Mouse (Mus musculus) heart, embryonic 12.5 days (tissue): ENCODE measurements around the gene Gm281. TPM values are rescaled to one million over a fixed set of nuclear protein-coding genes. Genes with fewer than 3 reads are reported as not detected.

Source experiments
- ATAC-seq: fragments of 200-750 bp; cut with Nextera tagmentation; 2 replicates; pipeline ENCODE4 v1.8.0; 2017; ENCODE audit warnings: moderate TSS enrichment, moderate library complexity; ENCODE audit not compliant: insufficient number of reproducible peaks, low FRiP score
- H3K27ac ChIP-seq: fragments of 300-500 bp; sonication (generic); 2 replicates; pipeline ENCODE4 v1.5.1; 2016; ENCODE audit warnings: mild to moderate bottlenecking, moderate library complexity; ENCODE audit not compliant: poor library complexity, severe bottlenecking
- H3K27me3 ChIP-seq: fragments of 300-500 bp; sonication (generic); replicated peaks from 2 replicates; pipeline ENCODE4 v1.6.1; 2016; ENCODE audit warnings: mild to moderate bottlenecking, moderate library complexity
- H3K36me3 ChIP-seq: fragments of 300-500 bp; sonication (generic); 2 replicates; pipeline ENCODE4 v1.6.1; 2016; ENCODE audit warnings: mild to moderate bottlenecking, moderate library complexity
- H3K4me1 ChIP-seq: fragments of 300-500 bp; sonication (generic); replicated peaks from 2 replicates; pipeline ENCODE4 v1.6.1; 2016; ENCODE audit warnings: mild to moderate bottlenecking
- H3K4me2 ChIP-seq: fragments of 300-500 bp; sonication (generic); 2 replicates; pipeline ENCODE4 v1.6.1; 2016; ENCODE audit warnings: mild to moderate bottlenecking, moderate library complexity
- H3K4me3 ChIP-seq: fragments of 300-500 bp; sonication (generic); 2 replicates; pipeline ENCODE4 v1.5.1; 2016; ENCODE audit warnings: mild to moderate bottlenecking
- H3K9ac ChIP-seq: fragments of 300-500 bp; sonication (generic); 2 replicates; pipeline ENCODE4 v1.6.1; 2016; ENCODE audit warnings: mild to moderate bottlenecking, moderate library complexity
- H3K9me3 ChIP-seq: fragments of 300-500 bp; sonication (generic); replicated peaks from 2 replicates; pipeline ENCODE4 v1.6.1; 2016; ENCODE audit warnings: mild to moderate bottlenecking, moderate library complexity
- whole genome bisulfite sequencing: fragments of 180-500 bp; shearing (Covaris S2); methylation state at CpG from one replicate; pipeline ENCODE4 v1.1.7; 2016; 5-methylcytosine and 5-hydroxymethylcytosine counted together
- microRNA-seq: library from miRNA; unstranded; fragments of <30 nt; microRNA quantifications from one replicate; pipeline ENCODE4, GENCODE M21; 2017
- polyA plus RNA-seq: library from polyadenylated mRNA; unstranded; fragments of >200 nt; fragmentation: Nextera tagmentation; extraction: Ambion mirVana; gene quantifications from 2 replicates; pipeline ENCODE4 v1.2.1, GENCODE M21; 2016

The Gm281 gene
- polyA plus RNA-seq, 1 experiment from 2014 or later: not detected

GRCm38 (mm10) chr14:13812801-13813479 lies 101.3 kb downstream of the Gm281 start:
- Histone ChIP-seq H3K36me3 (no peaks in the 10 kb centered on the region), H3K9ac (no peak overlapping the region), H3K4me3 (no peak overlapping the region), H3K4me1 (no peaks in the 10 kb centered on the region), H3K9me3 (no peaks in the 10 kb centered on the region; the same call in 1 of the 2 replicates), H3K27ac (no peak overlapping the region), H3K4me2 (no peak overlapping the region), H3K27me3 (no peaks in the 10 kb centered on the region)
- ATAC-seq: no peak
- 78% methylated on average over 3 of the region's 3 CpGs for WGBS

DNA sequence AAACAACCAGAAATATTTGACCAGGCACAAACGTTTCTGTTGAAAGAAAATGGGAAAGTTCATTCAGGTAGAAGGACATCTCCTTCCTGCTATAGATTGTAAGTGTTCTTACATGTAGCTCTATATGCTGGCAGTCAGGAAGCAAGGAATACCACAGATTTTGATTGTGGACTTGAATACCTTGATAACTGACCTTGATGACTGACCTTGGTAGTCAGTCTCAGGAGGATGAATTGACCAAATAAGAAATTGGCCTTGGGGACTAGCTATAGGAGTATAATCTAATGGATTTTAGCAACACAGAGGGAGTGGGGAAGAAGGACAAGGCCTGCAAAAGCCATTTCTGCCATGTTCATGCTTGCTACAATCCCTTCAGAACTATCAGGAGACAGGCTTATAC lies 123.8 kb downstream of the Gm281 start:
- Histone ChIP-seq H3K9ac (no peak overlapping the region), H3K4me2 (no peak overlapping the region), H3K27ac (no peak overlapping the region), H3K36me3 (no peaks in the 10 kb centered on the region), H3K9me3 (no peaks in the 10 kb centered on the region), H3K27me3 (no peaks in the 10 kb centered on the region), H3K4me1 (no peaks in the 10 kb centered on the region), H3K4me3 (no peak overlapping the region)
- WGBS: 24% methylated on average over 1 of the region's 1 CpGs
- ATAC-seq: no peak

- no peaks in the 10 kb centered on the region for H3K4me1 ChIP-seq
- H3K4me2 ChIP-seq: no peak overlapping the region
- 10% methylated on average over 1 of the region's 1 CpGs for WGBS
- no peaks in the 10 kb centered on the region for H3K9me3 ChIP-seq
- no peaks in the 10 kb centered on the region for H3K27me3 ChIP-seq
- no peak overlapping the region for H3K4me3 ChIP-seq
- H3K27ac ChIP-seq: no peak overlapping the region
- no peak for ATAC-seq
- no peaks in the 10 kb centered on the region for H3K36me3 ChIP-seq
- no peak overlapping the region for H3K9ac ChIP-seq
Measured at GRCm38 (mm10) chr14:13790001-13790400, 124.3 kb downstream of the Gm281 start.

GRCm38 (mm10) chr14:13782970-13783369 lies 131.3 kb downstream of the Gm281 start:
- 68% methylated on average over 4 of the region's 4 CpGs for WGBS
- Histone ChIP-seq H3K4me2 (no peak overlapping the region), H3K4me3 (no peak overlapping the region), H3K36me3 (no peaks in the 10 kb centered on the region), H3K9ac (no peak overlapping the region), H3K4me1 (no peaks in the 10 kb centered on the region), H3K27ac (no peak overlapping the region), H3K9me3 (no peaks in the 10 kb centered on the region), H3K27me3 (no peaks in the 10 kb centered on the region)
- no peak for ATAC-seq

- H3K27me3 ChIP-seq: no peaks in the 10 kb centered on the region
- no peak overlapping the region for H3K4me3 ChIP-seq
- no peaks in the 10 kb centered on the region for H3K36me3 ChIP-seq
- ATAC-seq: no peak
- no peaks in the 10 kb centered on the region for H3K9me3 ChIP-seq
- WGBS: 20% methylated on average over 6 of the region's 6 CpGs
- no peak overlapping the region for H3K27ac ChIP-seq
- no peaks in the 10 kb centered on the region for H3K4me1 ChIP-seq
- H3K9ac ChIP-seq: no peak overlapping the region
- no peak overlapping the region for H3K4me2 ChIP-seq
Measured at GRCm38 (mm10) chr14:13778383-13778782, 135.9 kb downstream of the Gm281 start.

- 60% methylated on average over 2 of the region's 2 CpGs for WGBS
- Histone ChIP-seq H3K4me1 (no peaks in the 10 kb centered on the region), H3K36me3 (no peaks in the 10 kb centered on the region), H3K4me3 (no peak overlapping the region), H3K4me2 (no peak overlapping the region), H3K9ac (no peak overlapping the region), H3K9me3 (no peaks in the 10 kb centered on the region), H3K27ac (no peak overlapping the region), H3K27me3 (no peaks in the 10 kb centered on the region)
- no peak for ATAC-seq
Measured at GRCm38 (mm10) chr14:13771163-13771562, 143.1 kb downstream of the Gm281 start.

DNA sequence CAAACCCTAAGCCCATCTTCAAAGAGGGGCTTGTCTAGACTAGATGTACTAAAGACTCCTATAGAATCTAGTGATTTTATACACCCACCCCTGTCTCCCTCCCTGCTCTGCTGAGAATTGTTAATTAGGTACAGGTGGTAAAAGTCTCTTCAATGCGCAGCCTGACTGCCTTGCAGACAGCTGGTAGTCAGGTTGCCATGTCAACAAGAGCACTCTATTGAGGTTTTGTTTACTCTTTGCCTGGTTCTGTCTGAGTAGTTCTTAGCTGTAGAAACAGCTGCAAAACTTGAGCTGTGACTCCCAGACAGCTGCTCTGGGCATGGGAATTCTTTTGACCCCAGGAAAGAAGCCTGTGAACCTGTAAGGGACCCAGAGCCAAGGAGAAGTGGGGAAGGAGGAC lies 143.6 kb downstream of the Gm281 start:
- no peaks in the 10 kb centered on the region for H3K9me3 ChIP-seq
- no peak for ATAC-seq
- no peak overlapping the region for H3K4me3 ChIP-seq
- H3K4me2 ChIP-seq: no peak overlapping the region
- H3K27ac ChIP-seq: no peak overlapping the region
- no peaks in the 10 kb centered on the region for H3K4me1 ChIP-seq
- no peaks in the 10 kb centered on the region for H3K27me3 ChIP-seq
- no peak overlapping the region for H3K9ac ChIP-seq
- no peaks in the 10 kb centered on the region for H3K36me3 ChIP-seq
- 5% methylated on average over 1 of the region's 1 CpGs for WGBS

Small RNAs within 50 kb of the gene (microRNA-seq; reads per million reads assigned to microRNA genes)
- not detected for gene Gm27506

Other genes starting within 250 kb of the Gm281 start
- not detected in 2 replicates for gene Sntn, start 243.6 kb downstream of the Gm281 start, polyA plus RNA-seq
- gene Atxn7, start 47.0 kb upstream of the Gm281 start, polyA plus RNA-seq: 3.9 and 4.3 TPM in 2 replicates
- 146 and 159 TPM in 2 replicates for gene Thoc7, start 47.4 kb upstream of the Gm281 start, polyA plus RNA-seq
- 194 and 195 TPM in 2 replicates for gene Psmd6, start 206.5 kb upstream of the Gm281 start, polyA plus RNA-seq